Mouse (Mus musculus): ENCODE data around the gene Prkca.

- TF ChIP-seq CTCF (IDR thresholded peaks at IDR 0.05; ENCODE audit: insufficient read depth, low read depth, low read length) (no peak), POLR2A (IDR thresholded peaks at IDR 0.05; ENCODE audit: insufficient read depth, low read depth, low read length) (no peak)
Observed at GRCm38 (mm10) chr11:107891377-107891776, 452.4 kb downstream of the Prkca start.

Measured in olfactory bulb, adult 2 months (tissue).